Comparison of ENCODE assay signal across 29 mouse cellular contexts in genomic region chr12:76681937-76682336, GRCm38 (mm10). TPM values are rescaled to one million over a fixed set of nuclear protein-coding genes. Genes with fewer than 3 reads are reported as not detected.
A peak's percentile ranks its signal among the peaks of the same experiment; 100 is the strongest.
DNase-seq lines count a peak whose midpoint lies in the region; ATAC-seq and TF ChIP-seq lines count a peak whose summit lies in the region.
"Had no signal": no experiment of that assay in that cellular context is flagged by ENCODE, and none has a peak within 500 bp of the region (broad histone marks: within the 10 kb centered on the region; RNA-seq: fewer than 3 reads in every experiment).

No protein-coding gene starts in this region.

- H3K9ac ChIP-seq in heart, embryonic 12.5 days: no peak overlapping the region
- H3K9ac ChIP-seq in liver, embryonic 12.5 days: peak overlapping the region; percentile 57
- H3K9ac ChIP-seq in liver, postnatal 0 days (replicated peaks): no peak overlapping the region
- peak overlapping the region; percentile 56 for H3K9ac ChIP-seq in liver, embryonic 13.5 days
- H3K9ac ChIP-seq in liver, embryonic 16.5 days (ENCODE audit: low read depth, low read length): peak overlapping the region; percentile 36
- H3K9ac ChIP-seq: embryonic facial prominence, embryonic 12.5 days; heart, embryonic 15.5 days; kidney, embryonic 15.5 days; limb, embryonic 12.5 days; lung, embryonic 14.5 days; neural tube, embryonic 15.5 days had no signal

- no peak for TF ChIP-seq EP300 in liver, postnatal 0 days (IDR thresholded peaks at IDR 0.05; ENCODE audit: low read depth)

- no peaks in the 10 kb centered on the region for H3K27me3 ChIP-seq in heart, embryonic 12.5 days (replicated peaks)
- H3K27me3 ChIP-seq in liver, embryonic 12.5 days (replicated peaks): no peaks in the 10 kb centered on the region
- no peaks in the 10 kb centered on the region for H3K27me3 ChIP-seq in liver, postnatal 0 days (ENCODE audit: insufficient read depth, low read length)
- H3K27me3 ChIP-seq in liver, embryonic 13.5 days: no peaks in the 10 kb centered on the region
- no peaks in the 10 kb centered on the region for H3K27me3 ChIP-seq in liver, embryonic 16.5 days (ENCODE audit: control insufficient read depth, insufficient read depth, low read depth, low read length)
- H3K27me3 ChIP-seq: embryonic facial prominence, embryonic 12.5 days; heart, embryonic 15.5 days; kidney, embryonic 15.5 days; limb, embryonic 12.5 days; neural tube, embryonic 15.5 days had no signal

- no peak for TF ChIP-seq CTCF in liver, postnatal 0 days (IDR thresholded peaks at IDR 0.05; ENCODE audit: low read depth)

- H3K4me1 ChIP-seq in heart, embryonic 12.5 days (replicated peaks): peaks cover 25% of the 10 kb centered on the region
- H3K4me1 ChIP-seq in liver, embryonic 12.5 days: peaks cover 100% of the 10 kb centered on the region
- peaks cover 15% of the 10 kb centered on the region for H3K4me1 ChIP-seq in liver, postnatal 0 days (ENCODE audit: insufficient read depth)
- H3K4me1 ChIP-seq in liver, embryonic 13.5 days (replicated peaks): peaks cover 100% of the 10 kb centered on the region
- H3K4me1 ChIP-seq in liver, embryonic 16.5 days (ENCODE audit: control insufficient read depth, low read depth, low read length): peaks cover 89% of the 10 kb centered on the region
- H3K4me1 ChIP-seq: embryonic facial prominence, embryonic 12.5 days; limb, embryonic 12.5 days had no signal

- peak; percentile 61 for ATAC-seq in heart, embryonic 12.5 days (ENCODE audit: insufficient number of reproducible peaks, low FRiP score)
- ATAC-seq in liver, embryonic 12.5 days: peak; percentile 26; the same call in 1 of the 2 replicates
- no peak for ATAC-seq in liver, postnatal 0 days
- peak; percentile 53 for ATAC-seq in liver, embryonic 13.5 days (ENCODE audit: low read depth)
- ATAC-seq in liver, embryonic 16.5 days (ENCODE audit: low read depth): peak; percentile 25; the same call in 1 of the 2 replicates
- ATAC-seq: forebrain, embryonic 14.5 days; hindbrain, postnatal 0 days; Patski had no signal

- H3K27ac ChIP-seq in heart, embryonic 12.5 days (ENCODE audit: poor library complexity, severe bottlenecking): no peak overlapping the region
- peak overlapping the region; percentile 99 for H3K27ac ChIP-seq in liver, embryonic 12.5 days
- H3K27ac ChIP-seq in liver, postnatal 0 days (ENCODE audit: low read depth): no peak overlapping the region
- H3K27ac ChIP-seq in liver, embryonic 13.5 days: peak overlapping the region; percentile 98
- peak overlapping the region; percentile 51 for H3K27ac ChIP-seq in liver, embryonic 16.5 days (ENCODE audit: low read length)
- H3K27ac ChIP-seq: embryonic facial prominence, embryonic 12.5 days; heart, adult 2 months; heart, embryonic 15.5 days; hindbrain, postnatal 0 days; kidney, embryonic 15.5 days; limb, embryonic 12.5 days; neural tube, embryonic 15.5 days had no signal

- H3K4me2 ChIP-seq in heart, embryonic 12.5 days: no peak overlapping the region
- peak overlapping the region; percentile 23 for H3K4me2 ChIP-seq in liver, embryonic 12.5 days
- no peak overlapping the region for H3K4me2 ChIP-seq in liver, postnatal 0 days (ENCODE audit: low read depth, low read length)
- peak overlapping the region; percentile 34; the same call in 1 of the 2 replicates for H3K4me2 ChIP-seq in liver, embryonic 13.5 days
- H3K4me2 ChIP-seq in liver, embryonic 16.5 days (ENCODE audit: low read depth, low read length): no peak overlapping the region
- H3K4me2 ChIP-seq: embryonic facial prominence, embryonic 12.5 days; heart, embryonic 15.5 days; kidney, embryonic 15.5 days; limb, embryonic 12.5 days; lung, embryonic 14.5 days; neural tube, embryonic 15.5 days had no signal

- no peak overlapping the region for H3K4me3 ChIP-seq in heart, embryonic 12.5 days
- no peak overlapping the region for H3K4me3 ChIP-seq in liver, embryonic 12.5 days
- H3K4me3 ChIP-seq in liver, postnatal 0 days (ENCODE audit: low read depth, low read length): no peak overlapping the region
- no peak overlapping the region for H3K4me3 ChIP-seq in liver, embryonic 13.5 days (replicated peaks)
- H3K4me3 ChIP-seq in liver, embryonic 16.5 days (ENCODE audit: low read depth, low read length): no peak overlapping the region
- H3K4me3 ChIP-seq: embryonic facial prominence, embryonic 12.5 days; heart, adult 2 months; heart, embryonic 15.5 days; kidney, embryonic 15.5 days; limb, embryonic 12.5 days; neural tube, embryonic 15.5 days had no signal

- H3K36me3 ChIP-seq in heart, embryonic 12.5 days: no peaks in the 10 kb centered on the region
- peaks cover 72% of the 10 kb centered on the region for H3K36me3 ChIP-seq in liver, embryonic 12.5 days
- H3K36me3 ChIP-seq in liver, postnatal 0 days (replicated peaks; ENCODE audit: insufficient read depth, low read length): peaks cover 8% of the 10 kb centered on the region; the same call in 1 of the 2 replicates
- peaks cover 73% of the 10 kb centered on the region for H3K36me3 ChIP-seq in liver, embryonic 13.5 days
- H3K36me3 ChIP-seq in liver, embryonic 16.5 days (ENCODE audit: control insufficient read depth, insufficient read depth): peaks cover 20% of the 10 kb centered on the region
- H3K36me3 ChIP-seq: embryonic facial prominence, embryonic 12.5 days; heart, embryonic 15.5 days; kidney, embryonic 15.5 days; limb, embryonic 12.5 days; neural tube, embryonic 15.5 days had no signal

- H3K9me3 ChIP-seq in heart, embryonic 12.5 days (replicated peaks): no peaks in the 10 kb centered on the region
- no peaks in the 10 kb centered on the region for H3K9me3 ChIP-seq in liver, embryonic 12.5 days (replicated peaks)
- no peaks in the 10 kb centered on the region for H3K9me3 ChIP-seq in liver, postnatal 0 days (ENCODE audit: low read length)
- H3K9me3 ChIP-seq in liver, embryonic 13.5 days (replicated peaks): no peaks in the 10 kb centered on the region
- H3K9me3 ChIP-seq in liver, embryonic 16.5 days (replicated peaks; ENCODE audit: control insufficient read depth, low read length): no peaks in the 10 kb centered on the region
- H3K9me3 ChIP-seq: embryonic facial prominence, embryonic 12.5 days; G1E; heart, embryonic 15.5 days; kidney, embryonic 15.5 days; limb, embryonic 12.5 days; neural tube, embryonic 15.5 days had no signal

- no peak for DNase-seq in heart, adult 18-20 months
- DNase-seq in liver, postnatal 0 days: no peak
- no peak for DNase-seq in liver, embryonic 13.5 days
- no peak for DNase-seq in urinary bladder, postnatal 25 days (ENCODE audit: low spot score)
- DNase-seq: adrenal gland, postnatal 36 days; B cell, adult 2 months; cerebellum, adult 9-11 months; gastrocnemius, postnatal 25 days; heart, adult 2 months; heart, postnatal 4 days; kidney, adult 11 months; kidney, postnatal 36 days; layer of hippocampus, postnatal 36 days; lung, embryonic 14.5 days; lung, postnatal 4 days; right cerebral cortex, adult 18-20 months; right cerebral cortex, postnatal 4 days had no signal

RNA-seq across cellular contexts. Expression of gene Sptb, which starts 28.4 kb away (rescaled TPM):
- polyA plus RNA-seq in heart, embryonic 12.5 days (2016; fragmentation: Nextera tagmentation; extraction: Ambion mirVana): 13.4 and 13.5 TPM in 2 replicates
- 10 to 100 TPM; 85.1 to 89.0 TPM for total RNA-seq in heart, adult 18-20 months (2021)
- 83.5 and 94.6 TPM in 2 replicates for polyA plus RNA-seq in liver, embryonic 12.5 days (2016; fragmentation: Nextera tagmentation; extraction: Ambion mirVana)
- polyA plus RNA-seq in liver, postnatal 0 days (2015; fragmentation: Nextera tagmentation; extraction: Ambion mirVana): 11.9 and 14.8 TPM in 2 replicates
- 39.7 and 53.3 TPM in 2 replicates for polyA plus RNA-seq in liver, embryonic 13.5 days (2015; fragmentation: Nextera tagmentation; extraction: Ambion mirVana)
- 66.5 and 77.6 TPM in 2 replicates for polyA plus RNA-seq in liver, embryonic 16.5 days (2015; fragmentation: Nextera tagmentation; extraction: Ambion mirVana)

Comparison
In these comparisons a context has a peak if more than half of its experiments do, and no peak if none do; other contexts are left out.
1. H3K27ac ChIP-seq: peak in liver, embryonic 12.5 days (single experiment), liver, embryonic 13.5 days (single experiment) and liver, embryonic 16.5 days (single experiment); none in heart, embryonic 12.5 days (single experiment) and liver, postnatal 0 days (single experiment).
2. H3K4me2 ChIP-seq: peak in liver, embryonic 12.5 days (single experiment) and liver, embryonic 13.5 days (single experiment); none in heart, embryonic 12.5 days (single experiment), liver, postnatal 0 days (single experiment) and liver, embryonic 16.5 days (single experiment).
3. H3K9ac ChIP-seq: peak in liver, embryonic 12.5 days (single experiment), liver, embryonic 13.5 days (single experiment) and liver, embryonic 16.5 days (single experiment); none in heart, embryonic 12.5 days (single experiment) and liver, postnatal 0 days (single experiment).